Mouse (Mus musculus): Measurements from ENCODE around the gene Gm27021. TPM values are rescaled to one million over a fixed set of nuclear protein-coding genes. Genes with fewer than 3 reads are reported as not detected.

Gm27021 gene
- polyA plus RNA-seq, 1 experiment from 2014 or later, result 2.6 TPM

DNA sequence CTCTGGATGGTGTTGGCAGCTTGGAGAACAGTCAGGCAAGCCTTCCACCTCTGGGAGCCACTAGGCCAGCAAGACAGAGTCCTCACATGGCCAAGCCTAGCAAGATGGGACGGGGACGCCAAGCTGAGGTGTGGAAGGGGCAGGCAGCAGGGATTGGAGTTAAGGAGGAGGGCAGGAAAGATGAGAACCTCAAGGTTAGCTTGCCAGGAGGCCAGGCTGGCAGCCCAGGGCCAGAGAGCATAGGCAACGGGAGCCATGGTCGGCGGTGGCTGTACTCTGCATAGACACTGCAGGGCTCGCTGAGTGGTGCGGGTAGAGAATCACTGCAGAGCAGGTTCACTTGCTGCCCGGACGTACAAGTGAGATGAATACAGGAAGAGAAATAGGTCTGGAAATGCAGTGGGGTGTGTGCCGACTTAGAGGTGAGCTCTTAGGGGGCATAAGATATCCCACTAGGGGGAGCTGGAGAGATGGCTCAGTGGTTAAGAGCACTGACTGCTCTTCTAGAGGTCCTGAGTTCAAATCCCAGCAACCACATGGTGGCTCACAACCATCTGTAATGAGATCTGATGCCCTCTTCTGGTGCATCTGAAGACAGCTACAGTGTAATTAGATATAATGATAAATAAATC is 25.7 kb downstream of the Gm27021 start:
- Histone ChIP-seq H3K9ac (ENCODE audit: low read depth, low read length) (no peak overlapping the region), H3K4me1 (replicated peaks; ENCODE audit: control insufficient read depth, insufficient read depth, low read length) (no peaks in the 10 kb centered on the region), H3K4me2 (replicated peaks; ENCODE audit: low read depth, low read length) (no peak overlapping the region), H3K27me3 (ENCODE audit: control insufficient read depth, insufficient read depth, low read length) (no peaks in the 10 kb centered on the region), H3K36me3 (ENCODE audit: control insufficient read depth, insufficient read depth, low read length) (no peaks in the 10 kb centered on the region), H3K9me3 (ENCODE audit: control insufficient read depth, low read length) (no peaks in the 10 kb centered on the region), H3K27ac (ENCODE audit: low read depth, low read length) (no peak overlapping the region), H3K4me3 (ENCODE audit: low read depth, low read length) (no peak overlapping the region)
- WGBS, result 80% methylated on average over 10 of the region's 10 CpGs
- no peak for DNase-seq (ENCODE audit: low spot score)
- no peak for ATAC-seq (ENCODE audit: low FRiP score)

DNA sequence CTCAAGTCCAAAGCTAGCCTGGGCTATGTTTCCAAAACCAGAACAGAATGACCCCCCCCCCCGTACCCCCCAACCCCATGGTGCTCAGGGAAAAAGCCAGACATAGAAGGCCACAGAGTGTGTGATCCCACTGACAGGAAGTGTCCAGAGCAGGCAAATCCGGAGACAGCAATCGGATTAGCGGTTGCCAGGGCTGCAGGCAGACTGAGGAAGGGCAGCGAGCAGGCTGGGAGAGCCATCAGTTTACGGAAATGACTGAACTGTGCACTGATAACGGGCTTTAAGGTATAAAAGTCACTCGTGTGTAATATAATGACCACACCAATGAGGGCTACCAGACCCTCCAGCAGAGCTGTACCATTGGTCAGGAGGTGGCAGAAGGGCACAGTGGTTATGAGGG is 26.6 kb downstream of the Gm27021 start:
- DNase-seq (ENCODE audit: low spot score), result no peak
- Histone ChIP-seq H3K4me3 (ENCODE audit: low read depth, low read length) (no peak overlapping the region), H3K27me3 (ENCODE audit: control insufficient read depth, insufficient read depth, low read length) (no peaks in the 10 kb centered on the region), H3K27ac (ENCODE audit: low read depth, low read length) (no peak overlapping the region), H3K4me1 (replicated peaks; ENCODE audit: control insufficient read depth, insufficient read depth, low read length) (no peaks in the 10 kb centered on the region), H3K9me3 (ENCODE audit: control insufficient read depth, low read length) (no peaks in the 10 kb centered on the region), H3K4me2 (replicated peaks; ENCODE audit: low read depth, low read length) (no peak overlapping the region), H3K36me3 (ENCODE audit: control insufficient read depth, insufficient read depth, low read length) (no peaks in the 10 kb centered on the region), H3K9ac (ENCODE audit: low read depth, low read length) (no peak overlapping the region)
- 48% methylated on average over 8 of the region's 8 CpGs for WGBS
- no peak for ATAC-seq (ENCODE audit: low FRiP score)

DNA sequence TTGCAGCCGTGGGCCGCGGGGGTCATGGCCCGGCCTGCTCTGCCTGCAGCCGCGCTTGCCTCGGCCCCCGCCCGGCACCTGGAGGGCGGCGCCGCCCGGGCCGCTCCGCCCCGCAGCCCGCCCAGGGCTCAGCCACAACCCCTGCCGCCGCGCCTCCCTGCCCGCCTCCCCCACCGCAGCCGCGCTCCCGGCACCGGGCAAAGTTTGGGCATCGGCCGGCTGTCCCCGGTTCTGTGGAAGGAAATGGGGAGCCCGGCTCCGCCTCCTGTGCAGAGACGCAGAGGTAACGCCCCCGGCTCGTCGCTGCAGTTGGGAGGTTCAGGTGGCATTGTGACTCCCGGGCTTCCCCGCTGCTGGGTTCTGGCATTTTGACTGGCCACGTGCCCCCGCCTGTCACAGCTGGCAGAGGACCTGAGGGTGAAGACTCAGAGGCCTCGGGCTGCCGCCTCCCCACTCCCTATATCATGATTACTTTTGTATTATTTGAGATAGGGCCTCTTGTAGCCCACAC is 33.5 kb downstream of the Gm27021 start:
- H3K9ac ChIP-seq (ENCODE audit: low read depth, low read length), result peak overlapping the region; percentile 57; the same call in 1 of the 2 replicates
- DNase-seq (ENCODE audit: low spot score) (peak; percentile 39), ATAC-seq (ENCODE audit: low FRiP score) (no peak)
- no peak overlapping the region for H3K27ac ChIP-seq (ENCODE audit: low read depth, low read length)
- WGBS, result 0% methylated on average over 35 of the region's 42 CpGs
- no peaks in the 10 kb centered on the region for H3K36me3 ChIP-seq (ENCODE audit: control insufficient read depth, insufficient read depth, low read length)
- H3K27me3 ChIP-seq (ENCODE audit: control insufficient read depth, insufficient read depth, low read length), result peaks cover 15% of the 10 kb centered on the region
- H3K4me1 ChIP-seq (replicated peaks; ENCODE audit: control insufficient read depth, insufficient read depth, low read length), result peaks cover 9% of the 10 kb centered on the region; the same call in 1 of the 2 replicates
- H3K4me3 ChIP-seq (ENCODE audit: low read depth, low read length), result peak overlapping the region; percentile 49
- H3K4me2 ChIP-seq (replicated peaks; ENCODE audit: low read depth, low read length), result peak overlapping the region; percentile 98
- H3K9me3 ChIP-seq (ENCODE audit: control insufficient read depth, low read length), result no peaks in the 10 kb centered on the region

DNA sequence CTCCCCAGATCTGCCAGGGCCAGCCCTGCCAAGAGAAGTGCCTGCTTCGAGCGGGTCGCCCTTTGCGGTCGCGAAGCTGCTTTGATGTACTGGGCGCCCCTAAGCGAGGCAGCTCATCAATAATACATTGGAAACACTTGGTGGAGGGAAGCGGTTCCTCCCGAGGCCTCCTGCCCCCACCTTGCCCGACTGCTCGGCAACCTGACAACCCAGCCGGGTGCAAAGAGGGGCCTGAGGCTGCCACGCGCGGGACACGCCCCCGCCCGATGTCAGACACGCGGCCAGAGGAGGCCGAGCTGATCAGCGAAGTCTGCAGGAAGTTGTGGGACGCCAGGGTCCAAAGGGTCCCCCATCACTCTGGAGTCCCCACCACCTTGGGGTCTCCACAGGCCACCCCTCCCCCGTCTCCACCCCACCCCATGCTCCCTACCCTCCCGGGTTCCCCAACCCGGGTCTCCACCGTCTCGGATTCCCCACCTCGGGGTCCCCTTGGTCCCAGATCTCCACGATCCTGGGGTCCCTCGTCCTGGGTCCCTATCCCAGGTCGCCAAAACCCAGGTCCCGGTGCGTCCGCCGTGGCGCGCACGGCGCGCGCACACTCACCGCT is 34.1 kb downstream of the Gm27021 start:
- DNase-seq (ENCODE audit: low spot score), result peak; percentile 48
- Histone ChIP-seq H3K4me3 (ENCODE audit: low read depth, low read length) (peak overlapping the region; percentile 49), H3K4me1 (replicated peaks; ENCODE audit: control insufficient read depth, insufficient read depth, low read length) (peaks cover 9% of the 10 kb centered on the region; the same call in 1 of the 2 replicates), H3K36me3 (ENCODE audit: control insufficient read depth, insufficient read depth, low read length) (no peaks in the 10 kb centered on the region), H3K27me3 (ENCODE audit: control insufficient read depth, insufficient read depth, low read length) (peaks cover 15% of the 10 kb centered on the region), H3K9ac (ENCODE audit: low read depth, low read length) (peak overlapping the region; percentile 57; the same call in 1 of the 2 replicates), H3K4me2 (replicated peaks; ENCODE audit: low read depth, low read length) (peak overlapping the region; percentile 98), H3K9me3 (ENCODE audit: control insufficient read depth, low read length) (no peaks in the 10 kb centered on the region), H3K27ac (ENCODE audit: low read depth, low read length) (no peak overlapping the region)
- peak; percentile 41 for ATAC-seq (ENCODE audit: low FRiP score)
- 1% methylated on average over 29 of the region's 44 CpGs for WGBS

DNA sequence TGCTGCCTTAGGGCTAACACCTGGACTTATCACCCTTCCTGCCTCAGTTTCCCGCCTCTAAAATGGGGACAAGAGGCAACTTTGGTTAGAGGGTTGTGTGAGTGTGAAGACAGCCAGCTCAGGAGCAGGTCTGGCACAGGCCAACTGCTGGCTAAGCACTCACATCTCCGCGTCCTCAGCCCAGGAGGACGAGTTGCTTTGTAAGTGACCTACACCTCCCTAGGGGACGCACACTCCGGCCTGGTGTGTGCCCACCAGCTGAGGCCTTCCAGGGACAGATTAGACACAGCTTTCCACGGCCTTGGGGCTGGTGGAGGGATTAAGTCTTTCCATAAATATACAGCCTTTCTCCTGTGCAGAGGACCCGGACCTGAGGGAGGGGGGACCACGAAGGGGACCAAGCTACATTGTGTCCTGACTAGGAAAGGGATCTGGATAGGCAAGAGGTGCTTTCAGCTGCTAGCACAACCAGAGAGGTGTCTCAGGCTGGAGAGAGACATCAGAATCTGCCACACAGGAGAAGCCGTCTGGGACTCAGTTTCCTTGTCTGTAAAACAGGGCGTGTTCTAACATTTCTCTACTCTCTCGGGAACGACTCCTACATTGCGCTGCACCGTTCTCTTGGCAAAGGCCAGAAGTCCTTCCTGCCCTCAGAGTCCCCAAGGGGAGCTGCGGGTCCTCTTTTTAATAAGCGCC is 34.8 kb downstream of the Gm27021 start:
- Histone ChIP-seq H3K9ac (ENCODE audit: low read depth, low read length) (no peak overlapping the region), H3K27ac (ENCODE audit: low read depth, low read length) (no peak overlapping the region), H3K4me1 (replicated peaks; ENCODE audit: control insufficient read depth, insufficient read depth, low read length) (peaks cover 9% of the 10 kb centered on the region; the same call in 1 of the 2 replicates), H3K4me3 (ENCODE audit: low read depth, low read length) (peak overlapping the region; percentile 49; the same call in 1 of the 2 replicates), H3K9me3 (ENCODE audit: control insufficient read depth, low read length) (no peaks in the 10 kb centered on the region), H3K36me3 (ENCODE audit: control insufficient read depth, insufficient read depth, low read length) (no peaks in the 10 kb centered on the region), H3K27me3 (ENCODE audit: control insufficient read depth, insufficient read depth, low read length) (peaks cover 15% of the 10 kb centered on the region), H3K4me2 (replicated peaks; ENCODE audit: low read depth, low read length) (0 out of 2 replicates have a peak overlapping the region, but pooled peaks have one; percentile 6)
- ATAC-seq (ENCODE audit: low FRiP score) (no peak), DNase-seq (ENCODE audit: low spot score) (no peak)
- WGBS, result 30% methylated on average over 17 of the region's 17 CpGs

DNA sequence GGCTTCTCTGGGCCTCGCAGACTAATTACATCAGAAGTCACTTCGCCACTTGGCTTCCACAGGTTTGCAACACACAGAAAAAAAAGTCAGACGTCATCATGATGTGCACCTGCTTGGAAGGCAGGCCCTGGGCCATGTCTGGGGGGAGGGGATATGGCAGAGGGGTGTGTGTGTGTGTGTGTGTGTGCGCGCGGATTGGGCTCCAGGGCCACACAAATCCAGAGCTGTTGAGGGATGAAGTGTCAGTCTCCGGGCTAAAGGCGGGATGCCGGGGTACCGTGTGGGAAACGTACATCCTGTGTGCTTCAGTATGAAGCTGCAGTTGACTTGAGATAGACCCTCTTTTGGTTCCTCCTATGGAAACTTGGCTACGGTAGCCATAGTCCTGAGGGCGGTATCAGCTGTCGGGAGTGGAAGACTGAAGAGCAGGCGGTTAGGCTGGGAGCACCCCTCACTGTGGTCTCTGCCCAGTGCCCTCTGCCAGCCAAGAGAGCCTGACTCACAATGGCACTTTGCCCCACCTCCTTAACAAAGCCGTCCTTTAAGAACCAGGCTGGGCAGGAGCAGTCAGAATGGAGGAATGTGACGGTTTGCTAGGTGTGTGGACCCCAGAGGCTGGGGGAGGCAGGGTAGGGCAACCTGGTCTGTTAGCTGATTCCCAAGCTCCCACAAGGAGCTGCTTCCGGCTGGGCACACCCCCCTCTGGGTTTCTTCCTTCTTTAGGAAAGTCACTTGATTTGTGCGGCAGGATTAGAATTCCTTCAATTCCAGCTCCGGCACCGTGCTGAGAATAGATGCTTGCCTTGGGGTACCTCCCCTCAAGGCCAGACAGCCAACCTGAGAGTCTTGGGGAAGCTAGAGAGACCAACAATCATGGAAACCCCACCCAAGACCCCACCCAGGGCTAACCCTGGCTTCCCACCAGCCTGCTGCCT is 36.2 kb downstream of the Gm27021 start:
- H3K27me3 ChIP-seq (ENCODE audit: control insufficient read depth, insufficient read depth, low read length), result peaks cover 15% of the 10 kb centered on the region
- ATAC-seq (ENCODE audit: low FRiP score), result no peak
- H3K4me2 ChIP-seq (replicated peaks; ENCODE audit: low read depth, low read length), result no peak overlapping the region
- no peak overlapping the region for H3K4me3 ChIP-seq (ENCODE audit: low read depth, low read length)
- H3K4me1 ChIP-seq (replicated peaks; ENCODE audit: control insufficient read depth, insufficient read depth, low read length), result peaks cover 9% of the 10 kb centered on the region; the same call in 1 of the 2 replicates
- no peaks in the 10 kb centered on the region for H3K36me3 ChIP-seq (ENCODE audit: control insufficient read depth, insufficient read depth, low read length)
- H3K27ac ChIP-seq (ENCODE audit: low read depth, low read length), result no peak overlapping the region
- H3K9me3 ChIP-seq (ENCODE audit: control insufficient read depth, low read length), result no peaks in the 10 kb centered on the region
- DNase-seq (ENCODE audit: low spot score), result no peak
- WGBS, result 84% methylated on average over 21 of the region's 21 CpGs
- H3K9ac ChIP-seq (ENCODE audit: low read depth, low read length), result no peak overlapping the region

DNA sequence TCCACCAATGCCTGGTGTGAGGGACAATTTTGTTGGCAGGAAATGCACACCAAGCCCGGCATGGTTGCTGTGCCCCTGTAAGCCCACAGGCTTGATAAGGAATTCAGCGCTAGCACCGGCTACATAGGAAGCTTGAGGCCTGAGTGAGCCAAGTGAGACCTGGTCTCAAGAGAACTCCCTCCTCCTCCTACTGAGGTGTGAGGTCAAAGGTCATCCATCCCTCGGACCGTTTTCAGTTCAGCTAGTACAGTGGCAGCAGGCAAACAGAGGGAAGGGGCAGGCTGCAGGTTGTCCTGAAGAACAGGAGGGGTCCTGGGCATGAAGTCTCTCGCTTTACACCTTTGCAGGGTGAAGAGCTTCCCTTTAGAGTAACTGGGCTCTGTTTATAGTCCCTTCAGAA is 37.0 kb downstream of the Gm27021 start:
- no peaks in the 10 kb centered on the region for H3K9me3 ChIP-seq (ENCODE audit: control insufficient read depth, low read length)
- H3K9ac ChIP-seq (ENCODE audit: low read depth, low read length), result no peak overlapping the region
- WGBS, result 55% methylated on average over 6 of the region's 6 CpGs
- H3K4me3 ChIP-seq (ENCODE audit: low read depth, low read length), result no peak overlapping the region
- no peaks in the 10 kb centered on the region for H3K36me3 ChIP-seq (ENCODE audit: control insufficient read depth, insufficient read depth, low read length)
- DNase-seq (ENCODE audit: low spot score), result no peak
- ATAC-seq (ENCODE audit: low FRiP score), result no peak
- H3K27me3 ChIP-seq (ENCODE audit: control insufficient read depth, insufficient read depth, low read length), result peaks cover 15% of the 10 kb centered on the region
- H3K4me1 ChIP-seq (replicated peaks; ENCODE audit: control insufficient read depth, insufficient read depth, low read length), result peaks cover 9% of the 10 kb centered on the region; the same call in 1 of the 2 replicates
- H3K4me2 ChIP-seq (replicated peaks; ENCODE audit: low read depth, low read length), result no peak overlapping the region
- H3K27ac ChIP-seq (ENCODE audit: low read depth, low read length), result no peak overlapping the region

DNA sequence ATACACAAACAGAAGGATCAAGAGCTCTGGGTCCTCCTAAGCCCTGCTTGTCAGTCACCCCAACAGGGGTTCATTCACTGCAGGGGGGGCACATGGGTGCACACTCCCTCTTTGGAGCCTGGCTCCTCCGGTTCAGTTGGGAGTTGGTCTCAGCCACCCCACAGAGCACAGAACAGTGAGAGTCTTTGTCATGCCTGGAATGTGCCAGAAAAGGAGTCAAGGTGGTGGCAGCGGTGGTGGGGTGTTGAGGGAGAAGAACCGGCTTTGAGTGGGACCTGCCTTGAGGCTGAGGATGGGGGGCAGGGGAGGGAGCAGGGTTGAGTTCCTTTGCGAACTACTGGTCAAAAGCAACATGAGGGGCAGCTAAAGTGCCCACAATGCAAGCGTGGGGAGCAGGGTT is 37.8 kb downstream of the Gm27021 start:
- Histone ChIP-seq H3K4me1 (replicated peaks; ENCODE audit: control insufficient read depth, insufficient read depth, low read length) (peaks cover 9% of the 10 kb centered on the region; the same call in 1 of the 2 replicates), H3K9ac (ENCODE audit: low read depth, low read length) (no peak overlapping the region), H3K36me3 (ENCODE audit: control insufficient read depth, insufficient read depth, low read length) (no peaks in the 10 kb centered on the region), H3K27me3 (ENCODE audit: control insufficient read depth, insufficient read depth, low read length) (peaks cover 15% of the 10 kb centered on the region), H3K4me3 (ENCODE audit: low read depth, low read length) (no peak overlapping the region), H3K4me2 (replicated peaks; ENCODE audit: low read depth, low read length) (no peak overlapping the region), H3K9me3 (ENCODE audit: control insufficient read depth, low read length) (no peaks in the 10 kb centered on the region), H3K27ac (ENCODE audit: low read depth, low read length) (no peak overlapping the region)
- DNase-seq (ENCODE audit: low spot score) (no peak), ATAC-seq (ENCODE audit: low FRiP score) (no peak)
- 45% methylated on average over 5 of the region's 5 CpGs for WGBS
